Mouse (Mus musculus): ENCODE results near the gene Osgin1. TPM values are rescaled to one million over a fixed set of nuclear protein-coding genes. Genes with fewer than 3 reads are reported as not detected.

Osgin1 gene
- polyA plus RNA-seq, 1 experiment, result 14.3 TPM

- H3K4me2 ChIP-seq (ENCODE audit: low read depth), result peak overlapping the region; percentile 38
- no peaks in the 10 kb centered on the region for H3K79me2 ChIP-seq (ENCODE audit: control insufficient read depth, insufficient read depth)
Observed at GRCm38 (mm10) chr8:119399255-119399654, 34.7 kb upstream of the Osgin1 start.

GRCm38 (mm10) chr8:119400122-119400671 lies 33.7 kb upstream of the Osgin1 start:
- H3K79me2 ChIP-seq (ENCODE audit: control insufficient read depth, insufficient read depth), result no peaks in the 10 kb centered on the region
- no peak overlapping the region for H3ac ChIP-seq (ENCODE audit: control insufficient read depth, insufficient read length)
- H3K36me3 ChIP-seq (ENCODE audit: control insufficient read depth, insufficient read depth), result no peaks in the 10 kb centered on the region
- H3K4me3 ChIP-seq, result no peak overlapping the region
- no peak for TF ChIP-seq TCF12 (IDR thresholded peaks at IDR 0.05; ENCODE audit: insufficient read depth, poor library complexity, severe bottlenecking)
- peak in 1 of 3 experiments; percentile 62 for TF ChIP-seq MYOG (IDR thresholded peaks at IDR 0.05; ENCODE audit: control insufficient read depth in 1 of 3, insufficient read depth in 1 of 3, insufficient read length in 2 of 3, low read depth in 2 of 3)
- no peak for TF ChIP-seq USF1 (IDR thresholded peaks at IDR 0.05; ENCODE audit: low read depth)
- no peak for TF ChIP-seq MAX (IDR thresholded peaks at IDR 0.05; ENCODE audit: low read depth)
- TF ChIP-seq POLR2A (IDR thresholded peaks at IDR 0.05; ENCODE audit: insufficient read length, low read depth), result no peak
- TF ChIP-seq MYOD1 (IDR thresholded peaks at IDR 0.05; ENCODE audit: control insufficient read depth in 1 of 3, insufficient read length in 2 of 3, low read depth in 2 of 3), result peak in 1 of 3 experiments; percentile 74
- no peaks in the 10 kb centered on the region for H3K27me3 ChIP-seq (ENCODE audit: control insufficient read depth, insufficient read depth, insufficient read length)
- H3K4me2 ChIP-seq (ENCODE audit: low read depth), result peak overlapping the region; percentile 38

More at GRCm38 (mm10) chr8:119399255-119399654, 34.7 kb upstream of the Osgin1 start:
- no peaks in the 10 kb centered on the region for H3K27me3 ChIP-seq (ENCODE audit: control insufficient read depth, insufficient read depth, insufficient read length)
- H3K4me3 ChIP-seq, result no peak overlapping the region
- no peaks in the 10 kb centered on the region for H3K36me3 ChIP-seq (ENCODE audit: control insufficient read depth, insufficient read depth)
- no peak for TF ChIP-seq POLR2AphosphoS2 (IDR thresholded peaks at IDR 0.05; ENCODE audit: insufficient read length, low read depth)
- TF ChIP-seq MAX (IDR thresholded peaks at IDR 0.05; ENCODE audit: low read depth), result no peak
- TF ChIP-seq E2F4 (IDR thresholded peaks at IDR 0.05; ENCODE audit: insufficient read depth), result no peak
- TF ChIP-seq MYOD1 (IDR thresholded peaks at IDR 0.05; ENCODE audit: control insufficient read depth in 1 of 3, insufficient read length in 2 of 3, low read depth in 2 of 3), result peak in 2 of 3 experiments; percentile 9 to 92
- TF ChIP-seq POLR2A (IDR thresholded peaks at IDR 0.05; ENCODE audit: insufficient read length, low read depth), result no peak
- no peak for TF ChIP-seq CEBPB (IDR thresholded peaks at IDR 0.05; ENCODE audit: insufficient read depth, poor library complexity, severe bottlenecking)
- no peak for TF ChIP-seq REST (IDR thresholded peaks at IDR 0.05; ENCODE audit: insufficient read depth, insufficient read length)
- TF ChIP-seq TCF3 (IDR thresholded peaks at IDR 0.05; ENCODE audit: insufficient read length, low read depth), result no peak
- TF ChIP-seq TCF12 (IDR thresholded peaks at IDR 0.05; ENCODE audit: insufficient read depth, poor library complexity, severe bottlenecking), result no peak
- no peak for TF ChIP-seq SRF (IDR thresholded peaks at IDR 0.05; ENCODE audit: control insufficient read depth, insufficient read length, low read depth)
- TF ChIP-seq USF1 (IDR thresholded peaks at IDR 0.05; ENCODE audit: low read depth), result no peak
- peak; percentile 42 to 85 (median 84) for TF ChIP-seq MYOG (IDR thresholded peaks at IDR 0.05; ENCODE audit: control insufficient read depth in 1 of 3, insufficient read depth in 1 of 3, insufficient read length in 2 of 3, low read depth in 2 of 3)
- no peak overlapping the region for H3ac ChIP-seq (ENCODE audit: control insufficient read depth, insufficient read length)

GRCm38 (mm10) chr8:119400904-119401303 lies 33.0 kb upstream of the Osgin1 start:
- TF ChIP-seq TCF3 (IDR thresholded peaks at IDR 0.05; ENCODE audit: insufficient read length, low read depth) (no peak), POLR2AphosphoS2 (IDR thresholded peaks at IDR 0.05; ENCODE audit: insufficient read length, low read depth) (no peak), USF1 (IDR thresholded peaks at IDR 0.05; ENCODE audit: low read depth) (no peak), CEBPB (IDR thresholded peaks at IDR 0.05; ENCODE audit: insufficient read depth, poor library complexity, severe bottlenecking) (no peak), E2F4 (IDR thresholded peaks at IDR 0.05; ENCODE audit: insufficient read depth) (no peak), MYOG (IDR thresholded peaks at IDR 0.05; ENCODE audit: control insufficient read depth in 1 of 3, insufficient read depth in 1 of 3, insufficient read length in 2 of 3, low read depth in 2 of 3) (no peak), MAX (IDR thresholded peaks at IDR 0.05; ENCODE audit: low read depth) (no peak), REST (IDR thresholded peaks at IDR 0.05; ENCODE audit: insufficient read depth, insufficient read length) (no peak), MYOD1 (IDR thresholded peaks at IDR 0.05; ENCODE audit: control insufficient read depth in 1 of 3, insufficient read length in 2 of 3, low read depth in 2 of 3) (no peak), TCF12 (IDR thresholded peaks at IDR 0.05; ENCODE audit: insufficient read depth, poor library complexity, severe bottlenecking) (no peak), SRF (IDR thresholded peaks at IDR 0.05; ENCODE audit: control insufficient read depth, insufficient read length, low read depth) (no peak), POLR2A (IDR thresholded peaks at IDR 0.05; ENCODE audit: insufficient read length, low read depth) (no peak)
- Histone ChIP-seq H3K4me3 (no peak overlapping the region), H3K36me3 (ENCODE audit: control insufficient read depth, insufficient read depth) (no peaks in the 10 kb centered on the region), H3K4me2 (ENCODE audit: low read depth) (no peak overlapping the region), H3K27me3 (ENCODE audit: control insufficient read depth, insufficient read depth, insufficient read length) (no peaks in the 10 kb centered on the region), H3ac (ENCODE audit: control insufficient read depth, insufficient read length) (no peak overlapping the region), H3K79me2 (ENCODE audit: control insufficient read depth, insufficient read depth) (no peaks in the 10 kb centered on the region)

- TF ChIP-seq CEBPB (IDR thresholded peaks at IDR 0.05; ENCODE audit: insufficient read depth, poor library complexity, severe bottlenecking) (no peak), SRF (IDR thresholded peaks at IDR 0.05; ENCODE audit: control insufficient read depth, insufficient read length, low read depth) (no peak), TCF3 (IDR thresholded peaks at IDR 0.05; ENCODE audit: insufficient read length, low read depth) (no peak), TCF12 (IDR thresholded peaks at IDR 0.05; ENCODE audit: insufficient read depth, poor library complexity, severe bottlenecking) (no peak), REST (IDR thresholded peaks at IDR 0.05; ENCODE audit: insufficient read depth, insufficient read length) (no peak), USF1 (IDR thresholded peaks at IDR 0.05; ENCODE audit: low read depth) (no peak), MAX (IDR thresholded peaks at IDR 0.05; ENCODE audit: low read depth) (no peak), POLR2AphosphoS2 (IDR thresholded peaks at IDR 0.05; ENCODE audit: insufficient read length, low read depth) (no peak), MYOG (IDR thresholded peaks at IDR 0.05; ENCODE audit: control insufficient read depth in 1 of 3, insufficient read depth in 1 of 3, insufficient read length in 2 of 3, low read depth in 2 of 3) (no peak), E2F4 (IDR thresholded peaks at IDR 0.05; ENCODE audit: insufficient read depth) (no peak), MYOD1 (IDR thresholded peaks at IDR 0.05; ENCODE audit: control insufficient read depth in 1 of 3, insufficient read length in 2 of 3, low read depth in 2 of 3) (no peak), POLR2A (IDR thresholded peaks at IDR 0.05; ENCODE audit: insufficient read length, low read depth) (no peak)
Observed at GRCm38 (mm10) chr8:119403912-119404311, 30.0 kb upstream of the Osgin1 start.

More at GRCm38 (mm10) chr8:119403912-119404311, 30.0 kb upstream of the Osgin1 start:
- Histone ChIP-seq H3K4me3 (no peak overlapping the region), H3K79me2 (ENCODE audit: control insufficient read depth, insufficient read depth) (no peaks in the 10 kb centered on the region), H3ac (ENCODE audit: control insufficient read depth, insufficient read length) (no peak overlapping the region), H3K27me3 (ENCODE audit: control insufficient read depth, insufficient read depth, insufficient read length) (no peaks in the 10 kb centered on the region), H3K4me2 (ENCODE audit: low read depth) (no peak overlapping the region), H3K36me3 (ENCODE audit: control insufficient read depth, insufficient read depth) (no peaks in the 10 kb centered on the region)
